Mouse (Mus musculus) bone marrow macrophage, adult 2 months (primary cell): ENCODE results near the gene Kmt2d.

ENCODE experiments used
- CTCF ChIP-seq: IDR thresholded peaks from 2 replicates; pipeline ENCODE4 v1.5.1; 2012; ENCODE audit warnings: low read depth, mild to moderate bottlenecking, low read length, moderate library complexity
- POLR2A ChIP-seq: IDR thresholded peaks from 2 replicates; pipeline ENCODE4 v1.6.1; 2012; ENCODE audit warnings: mild to moderate bottlenecking, low read depth, low read length, borderline replicate concordance

- TF ChIP-seq CTCF, result no peak
- no peak for TF ChIP-seq POLR2A
Observed at GRCm38 (mm10) chr15:98806809-98807770, 63.9 kb downstream of the Kmt2d start.
